Mouse (Mus musculus) adrenal gland, postnatal 10 days (tissue): ENCODE measurements around the gene Gm15155. TPM values are rescaled to one million over a fixed set of nuclear protein-coding genes. Genes with fewer than 3 reads are reported as not detected.
"Not testable (repeated sequence)": the region's sequence is repeated elsewhere in the genome, so short reads cannot be mapped to it uniquely, and the experiment has no call there.

Experiments
- DNase-seq: peaks from one replicate; pipeline ENCODE4 v3.0.0; 2021; ENCODE audit warnings: mixed read lengths
- total RNA-seq, 2 experiments: library from RNA; stranded (reverse); gene quantifications; 2 replicates each; pipeline ENCODE4 v1.2.3; 2021

Gene Gm15155
- total RNA-seq, 2 experiments from 2014 or later, result not detected

GRCm38 (mm10) chrX:156009756-156010155, 385.2 kb downstream of the Gm15155 start:
- no peak for DNase-seq

- no peak for DNase-seq
These were observed 531.2 kb downstream of the Gm15155 start for GRCm38 (mm10) chrX:156155776-156156175.

- DNase-seq, result no peak
These were observed 547.0 kb downstream of the Gm15155 start for GRCm38 (mm10) chrX:156171587-156171986.

GRCm38 (mm10) chrX:156303806-156304205, 679.3 kb downstream of the Gm15155 start:
- not testable (repeated sequence) for DNase-seq

Other genes with a start within 250 kb of the Gm15155 start
- gene Ptchd1, start 927 bp upstream of the Gm15155 start, total RNA-seq, result 1 to 10 TPM in 1 of 2 experiments, under 1 TPM in 1; 0.48 to 1.2 TPM